Mouse (Mus musculus): ENCODE measurements at regions not wholly inside any gene's neighbourhood (a gene's known extent, or its start where the extent isn't known, plus 50 kb on each side); places are given as distances from the start of the nearest gene placed in this dataset.
A peak's percentile ranks its signal among the peaks of the same experiment; 100 is the strongest.

- TF ChIP-seq CTCF (IDR thresholded peaks at IDR 0.05; ENCODE audit: borderline replicate concordance, extremely low read depth, insufficient read depth, insufficient read length) (peak; percentile 64; the same call in 1 of the 2 replicates), POLR2A (IDR thresholded peaks at IDR 0.05; ENCODE audit: borderline replicate concordance, extremely low read depth, insufficient read depth, insufficient read length, poor library complexity, severe bottlenecking) (no peak)
Measured at GRCm38 (mm10) chr5:106002330-106002729, 126.0 kb downstream of the Zfp326 start.
